Mouse (Mus musculus) C2C12 (cell line): ENCODE results near the gene Babam2.

Experiments used
- CEBPB ChIP-seq: IDR thresholded peaks from one replicate; pipeline ENCODE4 v1.6.1; 2011; ENCODE audit warnings: low read depth, mild to moderate bottlenecking, control low read depth, moderate library complexity
- CTCF ChIP-seq: IDR thresholded peaks from one replicate; pipeline ENCODE4 v1.5.1; 2011; ENCODE audit not compliant: control insufficient read depth, insufficient read depth, insufficient read length
- MAX ChIP-seq: IDR thresholded peaks from one replicate; pipeline ENCODE4 v1.6.1; 2011; ENCODE audit warnings: mild to moderate bottlenecking, control low read depth
- MYOD1 ChIP-seq: IDR thresholded peaks from one replicate; pipeline ENCODE4 v1.6.1; 2011; ENCODE audit warnings: low read depth; ENCODE audit not compliant: control insufficient read depth, insufficient read length

GRCm38 (mm10) chr5:32035721-32036320 lies 338.3 kb downstream of the Babam2 start:
- TF ChIP-seq CTCF (no peak), MAX (no peak), MYOD1 (no peak), CEBPB (peak; percentile 1)
